Mouse (Mus musculus) yolk sac, embryonic 10.5 days (tissue): ENCODE data around the gene Mmp21.

Source experiments
- DNase-seq: peaks from one replicate; pipeline ENCODE4 v3.0.0-alpha.2; 2017; ENCODE audit warnings: low spot score

The Mmp21 gene

DNA sequence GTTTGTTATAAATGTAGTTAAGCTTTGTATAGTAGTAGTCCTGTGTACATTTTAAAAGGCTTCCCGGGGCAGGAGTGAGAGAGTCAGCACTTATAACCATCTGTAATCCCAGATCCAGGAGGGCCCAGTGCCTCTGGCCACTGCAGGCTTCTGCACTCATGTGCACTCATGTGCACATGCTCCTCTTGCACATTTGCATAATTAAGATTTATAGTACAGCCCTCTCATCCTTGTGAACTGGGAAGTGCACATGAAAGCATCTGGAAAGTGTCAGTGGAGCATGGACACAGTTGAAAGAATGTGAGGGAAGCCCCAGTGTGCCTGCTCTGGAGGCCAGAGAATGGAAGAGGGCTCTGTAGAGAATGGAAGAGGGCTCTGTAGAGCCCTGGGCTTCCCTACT, 17.4 kb downstream of the Mmp21 start:
- DNase-seq = no peak

DNA sequence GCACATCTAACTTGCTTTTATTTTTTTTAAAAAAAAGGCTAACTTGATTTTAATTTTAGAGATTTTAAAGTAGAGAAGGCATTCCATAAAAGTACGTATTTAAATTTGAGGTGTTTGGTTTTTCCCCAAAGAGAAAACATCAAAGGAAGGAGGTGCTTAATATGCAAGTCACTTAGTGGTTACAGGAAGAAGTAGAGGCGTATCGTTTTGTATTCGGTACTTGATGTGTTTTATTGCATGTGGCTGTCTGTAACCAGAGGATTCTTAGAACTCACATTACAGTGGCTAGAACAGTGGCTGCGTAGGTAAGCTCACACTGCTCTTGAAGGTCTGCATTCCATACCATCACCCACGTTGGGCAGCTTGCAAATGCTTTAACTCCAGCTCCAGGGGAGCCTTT, 34.1 kb downstream of the Mmp21 start:
- no peak for DNase-seq

DNA sequence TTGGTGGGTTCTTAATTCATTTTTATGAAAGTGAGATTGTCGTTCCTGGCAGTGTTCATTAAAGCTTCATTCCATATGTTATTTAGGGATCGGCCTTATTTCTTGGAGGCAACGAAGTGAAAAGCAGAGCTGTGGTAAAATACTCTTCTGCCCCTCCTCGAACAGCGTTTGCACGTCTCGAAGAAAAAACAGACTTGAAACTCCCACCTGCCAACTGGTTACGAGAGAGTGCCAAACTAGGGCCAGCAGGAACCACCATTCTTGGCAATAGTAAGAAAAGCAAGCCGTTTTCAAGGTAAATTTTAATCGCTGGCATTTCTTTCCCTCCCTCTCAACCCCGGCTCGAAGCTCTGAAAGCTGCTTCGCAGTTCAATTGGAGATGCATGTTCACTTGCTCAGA, 41.0 kb downstream of the Mmp21 start:
- DNase-seq = no peak

DNA sequence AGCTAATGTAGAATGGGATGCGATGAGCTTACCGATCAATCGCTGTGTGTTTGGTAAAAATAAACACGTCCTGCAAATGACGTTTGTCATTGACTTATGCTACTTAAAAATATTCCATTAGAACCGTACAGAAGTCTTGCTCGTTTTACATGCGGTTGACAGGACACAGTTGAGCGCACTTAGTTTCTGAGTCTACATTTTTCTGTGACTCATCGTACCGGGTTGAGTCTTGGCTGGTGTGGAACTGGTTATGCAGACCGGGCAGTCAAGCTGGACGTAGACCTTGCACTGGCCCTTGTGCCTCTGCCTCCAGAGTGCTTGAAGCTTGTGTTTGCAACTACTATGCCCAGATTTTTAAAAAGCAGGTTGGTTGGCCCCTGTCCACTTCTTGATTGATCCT, 41.6 kb downstream of the Mmp21 start:
- no peak for DNase-seq

DNA sequence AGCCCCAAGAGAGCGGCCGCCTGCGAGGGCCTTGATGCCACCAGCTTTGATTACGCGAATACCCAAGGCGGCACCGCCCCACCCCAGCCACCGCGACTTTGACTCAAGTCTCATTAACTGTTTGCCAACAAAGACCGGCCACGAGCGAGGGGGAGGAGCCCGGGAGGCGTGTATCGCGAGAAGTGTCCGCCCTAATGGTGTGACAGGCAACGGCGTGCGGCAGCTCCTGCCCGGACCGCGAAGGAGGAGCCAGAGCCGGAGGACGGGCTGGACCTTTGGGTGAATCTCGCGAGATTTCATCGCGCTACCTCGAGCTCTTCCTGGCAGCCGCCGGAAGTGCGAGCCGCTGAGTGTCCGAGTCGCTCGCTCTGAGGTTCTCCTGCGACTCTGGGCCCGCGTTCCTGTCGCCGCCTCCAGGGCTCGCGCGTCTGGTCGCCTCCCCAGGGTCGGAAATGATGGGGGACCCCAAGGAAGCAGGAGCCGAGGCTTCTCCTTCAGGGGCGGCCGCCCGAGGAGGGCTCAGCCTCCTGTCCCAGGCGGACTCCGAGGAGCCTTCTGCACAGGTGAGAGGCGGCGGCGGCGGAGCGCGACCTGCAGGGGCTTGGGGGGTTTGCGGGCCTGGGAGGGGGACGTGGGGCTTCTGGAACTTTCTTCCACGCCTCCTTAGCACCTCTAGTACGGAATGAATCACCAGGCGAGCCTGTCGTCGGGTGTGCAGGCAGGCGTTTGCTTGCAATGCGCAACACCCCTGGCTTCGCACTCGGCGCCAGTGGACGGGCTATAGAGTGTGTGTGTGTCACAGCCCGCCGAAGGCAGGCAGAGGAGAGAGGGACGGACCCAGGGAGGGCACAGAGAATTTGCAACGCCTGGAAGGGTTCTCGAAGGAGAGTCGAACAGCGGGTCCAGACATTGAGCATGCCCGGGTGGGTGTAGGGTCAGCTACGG, 42.2 kb downstream of the Mmp21 start, which contains the start of gene Edrf1:
TSS of gene Edrf1 (plus strand) at position 183 of the 945 bp plus-strand sequence.
- peak; percentile 98 for DNase-seq

DNA sequence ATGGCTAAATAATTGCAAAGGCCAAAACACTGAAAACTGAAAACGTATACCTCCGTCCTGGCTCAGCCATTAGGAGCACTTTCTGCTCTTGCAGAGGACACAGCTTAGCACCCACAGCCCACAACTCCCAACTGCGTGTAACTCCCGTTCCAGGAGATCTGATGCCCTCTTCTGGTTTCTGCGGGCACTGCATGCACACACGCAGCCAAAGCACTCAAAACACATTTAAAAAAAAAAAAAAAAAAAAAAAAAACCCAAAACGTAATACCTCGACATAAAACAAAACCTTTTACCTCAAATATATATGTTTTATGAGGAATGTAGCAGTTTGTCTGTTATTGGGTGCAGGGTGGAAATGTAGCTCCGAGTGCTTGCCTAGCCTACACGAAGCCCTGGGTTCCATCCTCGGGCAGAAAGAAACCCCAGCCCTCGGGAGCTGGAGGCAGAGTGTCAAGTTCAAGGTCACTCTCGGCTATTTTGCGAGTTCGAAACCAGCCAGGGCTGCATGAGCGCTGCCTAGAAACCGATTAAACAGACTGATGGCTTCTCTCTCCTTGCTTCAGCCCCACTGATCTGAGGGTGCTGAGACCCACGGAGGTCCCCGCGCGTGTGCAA, 43.0 kb downstream of the Mmp21 start:
- DNase-seq = peak; percentile 80

DNA sequence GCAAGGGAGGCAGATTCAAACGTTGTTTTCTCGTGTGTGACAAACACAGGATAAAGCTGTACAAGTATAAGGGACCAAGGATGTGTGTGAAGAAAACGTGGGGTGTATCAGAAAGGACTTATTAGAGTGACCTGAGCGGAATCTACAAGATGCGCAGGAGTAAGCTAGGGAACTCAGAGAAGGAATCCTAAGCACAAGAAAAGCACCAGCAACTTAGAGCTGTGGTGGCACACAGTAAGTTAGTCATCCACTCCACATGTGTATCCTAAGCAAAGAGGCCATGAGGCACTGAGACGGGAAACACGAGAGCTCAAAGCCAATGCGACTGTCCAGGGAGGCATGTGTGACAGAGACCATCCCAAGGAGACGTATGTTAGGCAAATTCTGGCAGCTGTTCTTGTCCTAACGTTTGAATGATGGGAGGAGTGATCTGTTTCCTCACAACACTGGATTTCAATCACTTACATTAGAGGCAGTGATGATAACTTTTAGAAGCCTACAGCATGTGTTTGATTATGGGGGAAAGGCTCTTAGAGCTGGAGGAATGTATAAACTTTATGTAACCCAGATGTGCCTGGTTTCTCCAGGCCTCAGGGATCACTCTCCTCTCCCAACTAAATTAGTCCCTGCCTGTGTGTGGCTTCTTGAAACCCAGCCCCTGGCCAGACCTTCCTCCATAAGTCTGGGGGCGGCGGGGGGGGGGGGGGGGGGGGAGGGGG, 44.8 kb downstream of the Mmp21 start:
- DNase-seq = peak; percentile 35

DNA sequence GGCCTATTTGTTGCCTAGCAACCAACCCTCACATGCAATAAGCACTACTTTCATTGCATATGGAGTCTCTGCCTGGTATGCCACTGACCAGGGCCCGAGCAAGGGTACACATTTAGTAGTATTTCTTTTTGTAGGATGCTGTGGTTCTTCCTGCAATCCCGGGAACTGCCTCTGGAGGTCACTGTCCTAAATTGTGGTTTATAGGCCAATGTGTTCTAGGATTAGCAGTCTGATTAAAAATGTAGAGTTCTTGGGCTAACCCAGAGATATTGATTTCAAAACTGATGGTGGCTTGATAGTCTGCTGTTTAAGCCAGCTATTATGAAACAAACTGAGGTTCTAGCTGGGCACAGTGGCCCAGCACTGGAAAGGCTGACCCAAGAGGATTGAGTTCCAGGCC, 47.4 kb downstream of the Mmp21 start:
- no peak for DNase-seq

DNA sequence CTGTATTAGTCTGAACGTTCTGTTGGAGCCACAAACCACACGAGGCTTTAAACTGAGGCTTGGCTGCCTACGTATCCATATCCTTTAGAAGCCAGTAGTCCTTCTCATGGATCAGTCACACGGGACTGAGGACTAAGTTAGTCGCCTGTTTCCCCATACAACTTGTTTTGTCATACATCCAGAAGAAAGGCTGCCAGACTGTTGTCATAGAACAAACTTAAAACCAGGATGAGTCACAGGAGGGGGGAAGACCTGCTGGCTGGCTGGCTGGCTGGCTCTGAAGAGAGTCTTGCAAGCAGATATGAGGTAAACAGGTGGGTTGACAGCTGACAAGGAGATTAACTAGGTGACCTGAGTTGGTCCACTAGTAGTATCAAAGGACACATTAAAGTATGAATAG, 49.0 kb downstream of the Mmp21 start:
- DNase-seq = no peak

DNA sequence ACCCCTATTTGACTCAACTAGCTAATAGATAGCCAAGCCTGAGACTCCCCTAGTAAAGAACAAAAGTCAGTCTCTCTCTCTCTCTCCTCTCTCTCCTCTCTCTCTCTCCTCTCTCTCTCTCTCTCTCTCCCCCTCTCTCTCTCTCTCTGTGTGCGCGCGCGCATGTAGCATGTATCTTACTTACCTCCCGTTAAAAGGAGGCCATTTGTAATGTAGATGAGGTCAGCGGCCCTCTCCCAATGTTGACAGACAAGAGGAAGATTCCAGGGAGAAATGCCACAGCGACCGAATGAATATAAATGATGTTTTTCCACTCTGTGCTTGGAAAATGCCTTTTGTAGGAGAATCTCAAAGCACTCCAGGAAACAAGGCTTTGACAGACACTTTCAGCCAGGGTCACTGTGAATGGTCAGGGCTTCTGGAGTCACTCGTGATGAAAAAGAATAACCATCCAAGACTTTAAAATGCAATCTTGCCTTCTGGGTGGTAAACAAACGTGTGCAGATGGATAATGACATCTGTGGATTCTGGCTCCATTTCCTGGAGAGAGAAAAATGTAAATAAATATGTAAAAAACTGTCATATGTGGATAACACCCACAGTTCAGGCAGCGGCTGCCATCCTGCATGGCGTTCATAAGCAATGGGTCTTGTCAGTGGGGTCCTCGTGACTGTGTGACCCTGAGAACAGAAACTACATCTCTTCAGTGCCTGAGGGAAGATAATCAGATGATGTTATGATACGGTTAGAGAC, 52.5 kb downstream of the Mmp21 start:
- no peak for DNase-seq
